Mouse (Mus musculus) neural tube, embryonic 13.5 days (tissue): ENCODE results near the gene Eftud2. TPM values are rescaled to one million over a fixed set of nuclear protein-coding genes. Genes with fewer than 3 reads are reported as not detected.

Experiments used
- ATAC-seq: fragments of 200-750 bp; cut with Nextera tagmentation; 2 replicates; pipeline ENCODE4 v1.8.0; 2017; ENCODE audit warnings: low read depth, mild to moderate bottlenecking, moderate TSS enrichment, moderate library complexity
- H3K27ac ChIP-seq: fragments of 300-500 bp; sonication (generic); replicated peaks from 2 replicates; pipeline ENCODE4 v1.5.1; 2015; ENCODE audit warnings: moderate library complexity, mild to moderate bottlenecking, inconsistent platforms
- H3K27me3 ChIP-seq: fragments of 300-500 bp; sonication (generic); 2 replicates; pipeline ENCODE4 v1.6.1; 2015; ENCODE audit warnings: mild to moderate bottlenecking, inconsistent platforms
- H3K36me3 ChIP-seq: fragments of 300-500 bp; sonication (generic); 2 replicates; pipeline ENCODE4 v1.6.1; 2015; ENCODE audit warnings: mild to moderate bottlenecking, inconsistent platforms
- H3K4me1 ChIP-seq: fragments of 300-500 bp; sonication (generic); replicated peaks from 2 replicates; pipeline ENCODE4 v1.6.1; 2015; ENCODE audit warnings: inconsistent platforms
- H3K4me2 ChIP-seq: fragments of 300-500 bp; sonication (generic); 2 replicates; pipeline ENCODE4 v1.6.1; 2015; ENCODE audit warnings: inconsistent platforms, mild to moderate bottlenecking, moderate library complexity
- H3K4me3 ChIP-seq: fragments of 300-500 bp; sonication (generic); 2 replicates; pipeline ENCODE4 v1.5.1; 2015; ENCODE audit warnings: mild to moderate bottlenecking, inconsistent platforms
- H3K9ac ChIP-seq: fragments of 300-500 bp; sonication (generic); 2 replicates; pipeline ENCODE4 v1.6.1; 2015; ENCODE audit warnings: moderate library complexity, mild to moderate bottlenecking, inconsistent platforms
- H3K9me3 ChIP-seq: fragments of 300-500 bp; sonication (generic); 2 replicates; pipeline ENCODE4 v1.6.1; 2016; ENCODE audit warnings: inconsistent platforms
- WGBS: fragments of 180-500 bp; shearing (Covaris S2); methylation state at CpG from one replicate; pipeline ENCODE4 v1.1.7; 2015; 5-methylcytosine and 5-hydroxymethylcytosine counted together
- polyA plus RNA-seq: library from polyadenylated mRNA; unstranded; fragments of >200 nt; fragmentation: Nextera tagmentation; extraction: Ambion mirVana; gene quantifications from 2 replicates; pipeline ENCODE4 v1.2.1, GENCODE M21; 2015

The Eftud2 gene
- 134 TPM in 2 replicates for polyA plus RNA-seq

- WGBS: under 1% methylated on average over 62 of the region's 62 CpGs
- Histone ChIP-seq H3K9ac (peak within 1 kb of the TSS; percentile 88), H3K36me3 (peaks cover 12% of the 10 kb centered on the region), H3K4me2 (peak within 1 kb of the TSS; percentile 84), H3K27me3 (peaks cover 20% of the 10 kb centered on the region), H3K4me3 (peak within 1 kb of the TSS; percentile 78), H3K27ac (peak within 1 kb of the TSS; percentile 86), H3K4me1 (peaks cover 24% of the 10 kb centered on the region), H3K9me3 (no peaks in the 10 kb centered on the region)
- peak; percentile 91 for ATAC-seq
Measured at GRCm38 (mm10) chr11:102880585-102881313, at the start of gene Eftud2, which contains the start of gene Ccdc103. Gene Eftud2 (minus strand): TSS chr11:102880985. Gene Ccdc103 (plus strand): TSS chr11:102881204.

DNA sequence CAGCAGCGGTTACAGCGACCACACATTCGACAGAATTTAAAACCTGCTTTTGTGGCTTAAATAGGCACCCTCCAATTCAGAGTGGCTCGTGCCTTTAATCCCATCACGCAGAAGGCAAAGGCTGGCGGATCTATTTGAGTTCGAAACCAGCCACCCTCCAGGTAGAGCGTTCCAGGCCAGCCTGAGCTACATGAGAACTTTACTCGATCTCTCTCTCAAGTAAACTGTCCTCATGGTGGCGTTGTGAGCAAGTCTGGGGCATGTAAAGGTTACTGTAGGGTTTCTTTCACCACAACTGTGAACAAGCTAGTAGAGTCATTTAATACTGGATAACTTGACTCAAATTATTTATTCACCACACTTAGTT, 44.5 kb upstream of the Eftud2 start:
- H3K27ac ChIP-seq: peak overlapping the region; percentile 83
- H3K27me3 ChIP-seq: peaks cover 9% of the 10 kb centered on the region; the same call in 1 of the 2 replicates
- H3K9me3 ChIP-seq: no peaks in the 10 kb centered on the region
- 2% methylated on average over 10 of the region's 10 CpGs for WGBS
- no peaks in the 10 kb centered on the region for H3K36me3 ChIP-seq
- peak; percentile 58; the same call in 1 of the 2 replicates for ATAC-seq
- peak overlapping the region; percentile 61 for H3K4me3 ChIP-seq
- peak overlapping the region; percentile 82 for H3K4me2 ChIP-seq
- peak overlapping the region; percentile 63 for H3K9ac ChIP-seq
- peaks cover 36% of the 10 kb centered on the region for H3K4me1 ChIP-seq

GRCm38 (mm10) chr11:102924557-102925350, 44.0 kb upstream of the Eftud2 start, which contains the start of gene Kif18b:
Gene Kif18b (minus strand): TSS chr11:102925124.
- Histone ChIP-seq H3K27ac (peak within 1 kb of the TSS; percentile 83), H3K4me3 (peak within 1 kb of the TSS; percentile 61), H3K4me1 (peaks cover 36% of the 10 kb centered on the region), H3K4me2 (peak within 1 kb of the TSS; percentile 82), H3K27me3 (peaks cover 8% of the 10 kb centered on the region; the same call in 1 of the 2 replicates), H3K9me3 (no peaks in the 10 kb centered on the region), H3K9ac (peak within 1 kb of the TSS; percentile 64), H3K36me3 (no peaks in the 10 kb centered on the region)
- peak; percentile 94 for ATAC-seq
- WGBS: under 1% methylated on average over 62 of the region's 62 CpGs

- no peak overlapping the region for H3K4me2 ChIP-seq
- no peak overlapping the region for H3K9ac ChIP-seq
- no peak overlapping the region for H3K27ac ChIP-seq
- H3K4me3 ChIP-seq: no peak overlapping the region
- H3K4me1 ChIP-seq: peaks cover 36% of the 10 kb centered on the region
- no peaks in the 10 kb centered on the region for H3K9me3 ChIP-seq
- H3K27me3 ChIP-seq: no peaks in the 10 kb centered on the region
- no peaks in the 10 kb centered on the region for H3K36me3 ChIP-seq
- WGBS: 70% methylated on average over 6 of the region's 6 CpGs
- ATAC-seq: no peak
Measured at GRCm38 (mm10) chr11:102921491-102921890, 40.7 kb upstream of the Eftud2 start.

DNA sequence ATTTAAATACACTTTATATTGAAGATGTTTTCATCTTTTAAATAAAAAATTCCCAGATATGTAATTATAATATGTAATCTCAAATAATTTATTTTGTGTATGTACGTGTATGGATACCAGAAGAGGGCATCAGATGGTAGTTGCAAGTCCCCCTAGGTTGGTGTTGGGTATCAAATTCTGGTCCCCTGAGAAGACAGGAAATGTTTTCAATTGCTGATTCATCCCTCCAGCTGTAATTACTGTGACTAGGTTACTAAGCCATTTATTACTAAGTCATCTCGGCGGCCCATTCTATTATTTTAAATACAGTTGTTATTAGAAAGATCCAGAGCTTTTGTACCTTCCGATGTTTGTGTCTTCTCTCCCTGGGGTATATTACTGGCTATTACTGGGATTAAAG, 37.3 kb upstream of the Eftud2 start:
- no peak overlapping the region for H3K4me2 ChIP-seq
- H3K4me1 ChIP-seq: peaks cover 23% of the 10 kb centered on the region
- WGBS: 56% methylated on average over 4 of the region's 4 CpGs
- H3K9ac ChIP-seq: no peak overlapping the region
- H3K27ac ChIP-seq: no peak overlapping the region
- H3K36me3 ChIP-seq: peaks cover 9% of the 10 kb centered on the region; the same call in 1 of the 2 replicates
- H3K9me3 ChIP-seq: no peaks in the 10 kb centered on the region
- no peak for ATAC-seq
- no peak overlapping the region for H3K4me3 ChIP-seq
- H3K27me3 ChIP-seq: no peaks in the 10 kb centered on the region

DNA sequence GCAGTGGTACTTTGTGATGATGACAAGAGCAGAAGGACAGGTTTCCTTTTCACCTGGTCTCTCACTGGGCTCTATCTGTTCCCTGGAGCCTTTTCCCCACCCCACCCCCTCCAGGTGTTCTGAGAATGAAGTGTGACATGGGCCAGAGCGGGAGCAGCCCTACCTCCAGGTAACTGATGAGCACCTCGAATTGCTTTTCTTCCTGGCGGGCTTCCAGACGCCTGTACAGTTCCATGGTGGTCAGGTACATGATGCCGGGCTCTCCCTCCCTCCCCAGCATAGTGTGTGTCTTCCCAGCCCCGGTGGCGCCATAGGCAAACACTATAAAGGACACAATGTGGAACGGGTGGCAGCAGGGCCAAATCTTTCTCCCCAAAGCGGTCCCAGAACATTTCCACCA, 34.6 kb upstream of the Eftud2 start:
- no peak for ATAC-seq
- no peak overlapping the region for H3K9ac ChIP-seq
- no peaks in the 10 kb centered on the region for H3K4me1 ChIP-seq
- no peaks in the 10 kb centered on the region for H3K9me3 ChIP-seq
- no peaks in the 10 kb centered on the region for H3K27me3 ChIP-seq
- H3K27ac ChIP-seq: no peak overlapping the region
- no peak overlapping the region for H3K4me2 ChIP-seq
- peaks cover 9% of the 10 kb centered on the region; the same call in 1 of the 2 replicates for H3K36me3 ChIP-seq
- no peak overlapping the region for H3K4me3 ChIP-seq
- 88% methylated on average over 9 of the region's 9 CpGs for whole genome bisulfite sequencing

GRCm38 (mm10) chr11:102911376-102911775, 30.6 kb upstream of the Eftud2 start:
- no peaks in the 10 kb centered on the region for H3K4me1 ChIP-seq
- ATAC-seq: no peak
- no peak overlapping the region for H3K4me3 ChIP-seq
- H3K36me3 ChIP-seq: peaks cover 29% of the 10 kb centered on the region
- no peaks in the 10 kb centered on the region for H3K9me3 ChIP-seq
- WGBS: 62% methylated on average over 7 of the region's 7 CpGs
- H3K27ac ChIP-seq: no peak overlapping the region
- no peak overlapping the region for H3K4me2 ChIP-seq
- H3K9ac ChIP-seq: no peak overlapping the region
- H3K27me3 ChIP-seq: no peaks in the 10 kb centered on the region

- ATAC-seq: no peak
- 69% methylated on average over 7 of the region's 7 CpGs for whole genome bisulfite sequencing
Measured at GRCm38 (mm10) chr11:102903654-102904053, 22.9 kb upstream of the Eftud2 start.

DNA sequence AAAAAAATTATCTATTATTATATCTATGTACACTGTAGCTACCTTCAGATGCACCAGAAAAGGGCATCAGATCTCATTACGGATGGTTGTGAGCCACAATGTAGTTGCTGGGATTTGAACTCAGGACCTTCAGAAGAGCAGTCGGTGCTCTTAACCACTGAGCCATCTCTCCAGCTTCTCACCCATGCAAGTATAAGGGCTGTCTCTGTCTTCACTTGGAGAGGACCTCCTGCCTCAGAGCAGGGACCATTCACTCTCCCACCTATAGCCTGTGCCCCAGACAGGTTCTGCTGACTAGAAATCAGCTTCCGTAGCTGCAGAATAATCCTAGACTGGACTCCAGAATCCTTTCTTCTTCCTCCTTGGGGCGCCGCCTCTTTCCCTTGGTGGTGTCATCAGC, 21.3 kb upstream of the Eftud2 start:
- no peak overlapping the region for H3K4me2 ChIP-seq
- H3K27me3 ChIP-seq: peaks cover 40% of the 10 kb centered on the region

More at GRCm38 (mm10) chr11:102903654-102904053, 22.9 kb upstream of the Eftud2 start:
- Histone ChIP-seq H3K4me1 (peaks cover 12% of the 10 kb centered on the region), H3K9me3 (no peaks in the 10 kb centered on the region), H3K36me3 (peaks cover 15% of the 10 kb centered on the region), H3K27ac (no peak overlapping the region), H3K4me3 (no peak overlapping the region), H3K9ac (no peak overlapping the region), H3K27me3 (peaks cover 26% of the 10 kb centered on the region), H3K4me2 (no peak overlapping the region)

GRCm38 (mm10) chr11:102901199-102901598, 20.4 kb upstream of the Eftud2 start:
- H3K27me3 ChIP-seq: peaks cover 49% of the 10 kb centered on the region
- WGBS: 71% methylated on average over 4 of the region's 4 CpGs
- H3K4me1 ChIP-seq: peaks cover 12% of the 10 kb centered on the region
- no peak overlapping the region for H3K4me2 ChIP-seq
- no peak overlapping the region for H3K4me3 ChIP-seq
- H3K36me3 ChIP-seq: no peaks in the 10 kb centered on the region
- no peak overlapping the region for H3K9ac ChIP-seq
- no peak for ATAC-seq
- no peaks in the 10 kb centered on the region for H3K9me3 ChIP-seq
- no peak overlapping the region for H3K27ac ChIP-seq

More for the DNA sequence above, 21.3 kb upstream of the Eftud2 start:
- Histone ChIP-seq H3K9ac (no peak overlapping the region), H3K27ac (no peak overlapping the region), H3K9me3 (no peaks in the 10 kb centered on the region), H3K36me3 (peaks cover 4% of the 10 kb centered on the region; the same call in 1 of the 2 replicates), H3K4me1 (peaks cover 12% of the 10 kb centered on the region), H3K4me3 (no peak overlapping the region)
- WGBS: 87% methylated on average over 5 of the region's 5 CpGs
- ATAC-seq: no peak

DNA sequence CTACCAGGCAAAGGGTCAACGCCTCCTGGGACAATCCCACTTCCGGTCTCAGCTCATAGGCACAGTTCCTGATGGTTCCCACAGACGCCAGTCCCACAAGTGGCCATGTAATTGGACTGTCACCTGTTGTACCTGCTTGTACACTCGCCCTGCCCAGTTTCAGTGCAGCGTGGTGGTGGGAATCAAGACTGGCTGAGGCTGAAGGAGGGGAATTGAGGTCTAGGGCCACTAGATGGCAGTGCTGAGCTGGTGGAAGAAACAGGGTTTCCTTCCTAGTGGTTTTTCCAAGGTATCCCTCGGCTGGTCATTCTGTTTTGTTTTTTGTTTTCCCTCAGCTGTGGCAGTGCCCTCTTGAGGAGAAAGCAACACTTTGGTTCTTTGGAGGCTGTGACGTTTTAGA, 20.0 kb upstream of the Eftud2 start, which contains the start of gene Gfap:
Gfap (minus strand) TSS at position 150 of the 400 bp plus-strand sequence.
- Histone ChIP-seq H3K4me3 (no peak within 1 kb of the TSS), H3K9me3 (no peaks in the 10 kb centered on the region), H3K36me3 (no peaks in the 10 kb centered on the region), H3K4me1 (peaks cover 12% of the 10 kb centered on the region), H3K9ac (no peak within 1 kb of the TSS), H3K4me2 (no peak within 1 kb of the TSS), H3K27me3 (peaks cover 54% of the 10 kb centered on the region), H3K27ac (no peak within 1 kb of the TSS)
- peak; percentile 33; the same call in 1 of the 2 replicates for ATAC-seq
- WGBS: 14% methylated on average over 7 of the region's 7 CpGs

GRCm38 (mm10) chr11:102898408-102898807, 17.6 kb upstream of the Eftud2 start:
- peak; percentile 55; the same call in 1 of the 2 replicates for ATAC-seq

More at GRCm38 (mm10) chr11:102898408-102898807, 17.6 kb upstream of the Eftud2 start:
- no peak overlapping the region for H3K9ac ChIP-seq
- H3K36me3 ChIP-seq: no peaks in the 10 kb centered on the region
- H3K9me3 ChIP-seq: no peaks in the 10 kb centered on the region
- H3K4me1 ChIP-seq: peaks cover under 1% of the 10 kb centered on the region
- WGBS: 65% methylated on average over 9 of the region's 9 CpGs
- H3K27me3 ChIP-seq: peaks cover 77% of the 10 kb centered on the region
- H3K4me2 ChIP-seq: no peak overlapping the region
- H3K27ac ChIP-seq: no peak overlapping the region
- no peak overlapping the region for H3K4me3 ChIP-seq
